Mouse (Mus musculus): ENCODE measurements around the gene Col18a1. TPM values are rescaled to one million over a fixed set of nuclear protein-coding genes. Genes with fewer than 3 reads are reported as not detected.
A peak's percentile ranks its signal among the peaks of the same experiment; 100 is the strongest.

The Col18a1 gene
- polyA plus RNA-seq, 1 experiment from 2014 or later: 33.6 TPM

DNA sequence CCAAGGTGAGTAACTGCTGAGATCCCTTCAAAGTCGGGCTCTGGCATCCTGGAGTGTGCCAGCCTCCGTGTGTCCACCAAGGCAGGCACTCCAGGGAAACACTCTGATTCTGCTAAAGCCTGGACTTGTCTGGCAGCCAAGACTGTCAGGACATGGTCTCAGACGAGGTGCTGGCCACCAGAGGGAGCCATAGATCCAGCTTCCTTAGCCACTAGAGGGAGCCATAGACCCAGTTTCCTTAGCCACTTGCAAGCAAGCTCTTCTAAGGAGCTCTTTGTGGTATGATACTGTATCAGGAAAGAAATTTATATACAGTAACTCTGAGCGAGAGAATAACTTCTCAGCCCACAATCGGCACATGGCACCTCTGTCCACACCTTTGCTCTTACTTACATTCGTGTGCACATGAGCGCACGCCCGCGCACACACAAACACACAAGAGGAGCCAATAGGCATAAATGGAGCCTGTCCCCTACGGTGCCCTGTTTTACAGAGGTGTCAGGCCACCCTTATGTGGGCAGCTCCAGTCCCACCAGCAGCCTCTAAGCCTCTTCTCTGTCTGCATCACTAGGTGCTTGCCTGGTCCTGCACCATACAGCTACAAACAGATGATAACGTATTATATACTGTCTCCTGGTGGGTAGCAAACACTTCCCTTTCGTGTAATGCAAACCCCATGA is 35.6 kb downstream of the Col18a1 start:
- WGBS: 40% methylated on average over 13 of the region's 13 CpGs
- Histone ChIP-seq H3K27ac (no peak overlapping the region), H3K4me3 (no peak overlapping the region), H3K36me3 (replicated peaks) (no peaks in the 10 kb centered on the region), H3K4me1 (peaks cover 16% of the 10 kb centered on the region; the same call in 1 of the 2 replicates), H3K27me3 (replicated peaks) (no peaks in the 10 kb centered on the region), H3K4me2 (no peak overlapping the region), H3K9me3 (no peaks in the 10 kb centered on the region), H3K9ac (no peak overlapping the region)
- peak; percentile 86 for ATAC-seq (replicated peaks)

DNA sequence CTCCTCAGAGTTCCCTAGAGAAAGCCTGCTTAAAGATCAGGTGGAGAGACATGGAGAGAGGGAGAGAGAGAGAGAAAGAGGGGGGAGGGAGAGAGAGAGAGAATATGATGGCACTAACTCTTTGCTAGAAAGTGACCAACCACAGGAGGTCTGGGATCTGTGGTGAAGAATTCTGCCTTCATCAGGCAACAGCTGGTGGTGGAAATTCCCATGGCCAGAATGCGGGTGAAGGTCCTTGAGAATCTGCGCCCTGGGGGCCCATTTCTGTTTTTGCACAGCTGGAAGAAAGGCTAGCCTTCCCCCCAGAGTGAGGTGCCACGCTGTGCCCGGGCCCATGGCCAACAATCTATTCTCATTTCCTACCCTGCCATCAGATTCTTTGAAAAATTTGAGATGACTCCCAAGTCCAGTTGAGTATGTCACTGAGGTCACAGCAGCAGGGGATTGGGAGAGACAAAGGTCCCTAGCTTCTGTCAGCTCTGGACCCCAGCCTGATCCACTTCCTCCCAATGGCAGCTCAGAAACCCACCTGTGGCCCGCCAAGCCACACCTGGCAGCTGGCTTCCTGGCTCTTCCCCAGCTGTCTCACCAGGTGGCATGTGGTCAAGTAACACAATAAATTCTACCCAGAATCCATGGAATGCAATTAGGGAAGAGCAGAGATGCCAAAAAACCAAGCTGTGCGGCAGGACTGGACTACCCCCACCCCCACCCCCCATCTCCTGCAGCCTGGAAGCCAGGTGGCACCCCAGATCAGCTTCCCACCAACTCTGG is 36.5 kb downstream of the Col18a1 start:
- Histone ChIP-seq H3K4me1 (peaks cover 16% of the 10 kb centered on the region; the same call in 1 of the 2 replicates), H3K9me3 (no peaks in the 10 kb centered on the region), H3K4me3 (no peak overlapping the region), H3K9ac (no peak overlapping the region), H3K36me3 (replicated peaks) (no peaks in the 10 kb centered on the region), H3K4me2 (no peak overlapping the region), H3K27me3 (replicated peaks) (no peaks in the 10 kb centered on the region), H3K27ac (no peak overlapping the region)
- WGBS: 76% methylated on average over 6 of the region's 6 CpGs
- no peak for ATAC-seq (replicated peaks)

GRCm38 (mm10) chr10:77127926-77128325 is 38.4 kb downstream of the Col18a1 start:
- Histone ChIP-seq H3K4me1 (peaks cover 19% of the 10 kb centered on the region; the same call in 1 of the 2 replicates), H3K36me3 (replicated peaks) (no peaks in the 10 kb centered on the region), H3K27ac (no peak overlapping the region), H3K9ac (no peak overlapping the region), H3K9me3 (no peaks in the 10 kb centered on the region), H3K27me3 (replicated peaks) (no peaks in the 10 kb centered on the region), H3K4me3 (no peak overlapping the region), H3K4me2 (no peak overlapping the region)
- 85% methylated on average over 2 of the region's 2 CpGs for WGBS
- ATAC-seq (replicated peaks): no peak

GRCm38 (mm10) chr10:77126590-77126989 is 39.8 kb downstream of the Col18a1 start:
- no peak overlapping the region for H3K9ac ChIP-seq
- WGBS: 87% methylated on average over 2 of the region's 2 CpGs
- ATAC-seq (replicated peaks): no peak

GRCm38 (mm10) chr10:77125078-77125731 is 41.1 kb downstream of the Col18a1 start:
- H3K4me3 ChIP-seq: no peak overlapping the region
- WGBS: 87% methylated on average over 18 of the region's 18 CpGs
- no peak overlapping the region for H3K27ac ChIP-seq
- ATAC-seq (replicated peaks): no peak
- H3K27me3 ChIP-seq (replicated peaks): no peaks in the 10 kb centered on the region
- peaks cover 7% of the 10 kb centered on the region; the same call in 1 of the 2 replicates for H3K4me1 ChIP-seq
- no peaks in the 10 kb centered on the region for H3K9me3 ChIP-seq
- H3K9ac ChIP-seq: no peak overlapping the region
- no peaks in the 10 kb centered on the region for H3K36me3 ChIP-seq (replicated peaks)
- no peak overlapping the region for H3K4me2 ChIP-seq

More at GRCm38 (mm10) chr10:77126590-77126989, 39.8 kb downstream of the Col18a1 start:
- H3K4me3 ChIP-seq: no peak overlapping the region
- no peaks in the 10 kb centered on the region for H3K36me3 ChIP-seq (replicated peaks)
- no peaks in the 10 kb centered on the region for H3K27me3 ChIP-seq (replicated peaks)
- H3K4me1 ChIP-seq: peaks cover 14% of the 10 kb centered on the region; the same call in 1 of the 2 replicates
- H3K4me2 ChIP-seq: no peak overlapping the region
- H3K27ac ChIP-seq: no peak overlapping the region
- H3K9me3 ChIP-seq: no peaks in the 10 kb centered on the region

GRCm38 (mm10) chr10:77123953-77124352 is 42.4 kb downstream of the Col18a1 start:
- WGBS: 54% methylated on average over 8 of the region's 8 CpGs
- H3K4me2 ChIP-seq: no peak overlapping the region
- H3K36me3 ChIP-seq (replicated peaks): no peaks in the 10 kb centered on the region
- H3K4me3 ChIP-seq: no peak overlapping the region
- 0 out of 2 replicates have a peak, but pooled peaks cover 3% of the 10 kb centered on the region for H3K4me1 ChIP-seq
- H3K27ac ChIP-seq: no peak overlapping the region
- H3K9me3 ChIP-seq: no peaks in the 10 kb centered on the region
- no peak for ATAC-seq (replicated peaks)
- H3K27me3 ChIP-seq (replicated peaks): no peaks in the 10 kb centered on the region
- no peak overlapping the region for H3K9ac ChIP-seq

DNA sequence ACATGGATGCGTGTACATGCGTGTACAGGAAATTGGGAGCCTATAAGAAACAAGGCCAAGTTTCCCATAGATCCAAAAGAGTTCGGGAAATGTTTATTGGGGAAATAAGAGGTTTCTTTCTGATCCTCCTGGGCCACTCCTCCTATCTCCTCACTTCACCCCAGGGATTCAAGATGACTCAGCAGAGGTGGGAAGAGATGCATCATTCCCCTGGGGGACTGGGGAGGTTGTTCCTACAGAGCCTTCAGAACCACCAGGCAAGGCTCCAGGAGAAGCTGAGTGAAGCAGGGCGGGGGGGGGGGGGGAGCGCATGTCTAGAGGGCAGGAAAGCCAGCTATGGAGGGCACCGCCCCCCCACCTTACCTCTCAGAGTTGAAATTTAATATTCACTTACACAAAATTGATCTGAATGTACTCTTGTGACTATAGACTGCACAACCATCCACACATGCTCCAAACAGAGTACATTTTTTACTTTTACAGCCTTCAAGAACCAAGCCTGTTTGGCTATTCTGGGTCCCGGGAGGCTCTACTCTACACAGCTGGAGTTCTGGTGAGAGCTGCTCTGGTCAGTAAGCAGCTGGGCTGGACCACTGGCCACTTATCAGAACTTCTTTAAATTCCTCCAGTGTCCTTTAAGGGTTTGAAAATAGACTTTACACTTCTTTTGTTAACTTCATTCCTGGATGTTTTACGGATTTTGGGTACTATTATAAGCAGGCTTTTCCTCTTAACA is 44.9 kb downstream of the Col18a1 start:
- no peak overlapping the region for H3K27ac ChIP-seq
- no peaks in the 10 kb centered on the region for H3K27me3 ChIP-seq (replicated peaks)
- no peak overlapping the region for H3K4me2 ChIP-seq
- 94% methylated on average over 8 of the region's 8 CpGs for WGBS
- no peak overlapping the region for H3K9ac ChIP-seq
- no peaks in the 10 kb centered on the region for H3K36me3 ChIP-seq (replicated peaks)
- H3K4me3 ChIP-seq: no peak overlapping the region
- no peaks in the 10 kb centered on the region for H3K9me3 ChIP-seq
- peaks cover 8% of the 10 kb centered on the region; the same call in 1 of the 2 replicates for H3K4me1 ChIP-seq
- no peak for ATAC-seq (replicated peaks)

DNA sequence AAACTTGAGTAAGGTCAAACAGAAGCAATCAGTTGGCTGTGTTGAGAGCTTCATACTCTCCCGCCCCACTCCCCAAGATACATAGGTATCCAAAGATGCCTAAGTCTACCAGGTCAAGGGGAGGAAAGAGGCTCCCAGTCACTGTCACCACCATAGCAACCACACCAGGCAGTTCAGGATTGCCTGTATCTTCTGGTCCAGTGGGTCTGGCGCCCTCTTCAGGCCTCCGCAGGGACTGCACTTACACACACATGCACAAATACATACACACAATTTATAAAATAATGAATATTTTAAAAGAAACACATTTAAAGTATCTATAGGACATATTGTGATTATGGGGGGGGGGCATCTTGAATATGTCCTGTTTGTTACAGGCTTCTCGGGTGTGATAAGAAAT is 45.8 kb downstream of the Col18a1 start:
- no peak overlapping the region for H3K9ac ChIP-seq
- no peak overlapping the region for H3K27ac ChIP-seq
- 85% methylated on average over 4 of the region's 4 CpGs for WGBS
- H3K36me3 ChIP-seq (replicated peaks): no peaks in the 10 kb centered on the region
- peaks cover 8% of the 10 kb centered on the region; the same call in 1 of the 2 replicates for H3K4me1 ChIP-seq
- H3K4me2 ChIP-seq: no peak overlapping the region
- H3K4me3 ChIP-seq: no peak overlapping the region
- no peaks in the 10 kb centered on the region for H3K27me3 ChIP-seq (replicated peaks)
- H3K9me3 ChIP-seq: no peaks in the 10 kb centered on the region
- no peak for ATAC-seq (replicated peaks)

DNA sequence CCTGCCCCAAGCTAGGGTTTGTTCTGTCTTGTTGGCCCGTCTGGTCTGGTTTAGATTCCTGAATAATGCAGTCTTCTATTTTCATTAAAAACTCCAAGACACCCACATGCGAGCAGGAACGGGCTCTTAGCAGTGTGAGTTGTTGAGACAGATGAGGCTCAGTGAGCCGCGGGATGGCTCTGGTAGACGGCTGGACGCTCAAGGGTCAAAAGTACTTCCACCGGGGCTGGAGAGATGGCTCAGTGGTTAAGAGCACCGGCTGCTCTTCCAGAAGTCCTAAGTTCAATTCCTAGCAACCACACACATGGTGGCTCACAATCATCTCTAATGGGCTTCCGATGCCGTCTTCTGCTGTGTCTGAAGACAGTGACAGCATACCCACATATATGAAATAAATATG is 46.9 kb downstream of the Col18a1 start:
- Histone ChIP-seq H3K9ac (no peak overlapping the region), H3K4me1 (peaks cover 8% of the 10 kb centered on the region; the same call in 1 of the 2 replicates), H3K4me2 (no peak overlapping the region), H3K4me3 (no peak overlapping the region), H3K27me3 (replicated peaks) (no peaks in the 10 kb centered on the region), H3K36me3 (replicated peaks) (no peaks in the 10 kb centered on the region), H3K9me3 (no peaks in the 10 kb centered on the region), H3K27ac (no peak overlapping the region)
- ATAC-seq (replicated peaks): no peak
- WGBS: 90% methylated on average over 11 of the region's 11 CpGs

DNA sequence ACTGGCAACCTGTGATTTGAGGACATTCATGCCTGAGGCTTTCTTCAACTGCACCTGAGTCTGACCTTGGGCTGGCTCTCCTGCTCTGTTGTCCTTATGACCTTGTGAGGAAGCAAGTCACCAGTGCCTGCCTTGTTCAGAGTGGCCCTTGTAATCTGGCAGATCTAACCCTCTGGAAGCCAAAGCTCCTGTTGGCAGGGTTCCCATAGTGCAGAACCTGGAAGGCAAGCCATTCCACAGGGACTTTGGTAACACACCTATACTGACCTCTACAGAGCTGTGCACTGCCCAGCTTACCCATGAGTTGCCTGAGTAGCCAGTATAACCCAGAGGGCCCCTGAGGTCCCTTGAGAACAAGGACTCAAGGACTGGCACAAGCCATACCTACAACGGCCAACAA is 48.0 kb downstream of the Col18a1 start:
- Histone ChIP-seq H3K27ac (no peak overlapping the region), H3K9me3 (no peaks in the 10 kb centered on the region), H3K36me3 (replicated peaks) (no peaks in the 10 kb centered on the region), H3K27me3 (replicated peaks) (no peaks in the 10 kb centered on the region), H3K9ac (no peak overlapping the region), H3K4me1 (peaks cover 4% of the 10 kb centered on the region; the same call in 1 of the 2 replicates), H3K4me2 (no peak overlapping the region), H3K4me3 (no peak overlapping the region)
- WGBS: 85% methylated on average over 1 of the region's 1 CpGs
- ATAC-seq (replicated peaks): no peak

DNA sequence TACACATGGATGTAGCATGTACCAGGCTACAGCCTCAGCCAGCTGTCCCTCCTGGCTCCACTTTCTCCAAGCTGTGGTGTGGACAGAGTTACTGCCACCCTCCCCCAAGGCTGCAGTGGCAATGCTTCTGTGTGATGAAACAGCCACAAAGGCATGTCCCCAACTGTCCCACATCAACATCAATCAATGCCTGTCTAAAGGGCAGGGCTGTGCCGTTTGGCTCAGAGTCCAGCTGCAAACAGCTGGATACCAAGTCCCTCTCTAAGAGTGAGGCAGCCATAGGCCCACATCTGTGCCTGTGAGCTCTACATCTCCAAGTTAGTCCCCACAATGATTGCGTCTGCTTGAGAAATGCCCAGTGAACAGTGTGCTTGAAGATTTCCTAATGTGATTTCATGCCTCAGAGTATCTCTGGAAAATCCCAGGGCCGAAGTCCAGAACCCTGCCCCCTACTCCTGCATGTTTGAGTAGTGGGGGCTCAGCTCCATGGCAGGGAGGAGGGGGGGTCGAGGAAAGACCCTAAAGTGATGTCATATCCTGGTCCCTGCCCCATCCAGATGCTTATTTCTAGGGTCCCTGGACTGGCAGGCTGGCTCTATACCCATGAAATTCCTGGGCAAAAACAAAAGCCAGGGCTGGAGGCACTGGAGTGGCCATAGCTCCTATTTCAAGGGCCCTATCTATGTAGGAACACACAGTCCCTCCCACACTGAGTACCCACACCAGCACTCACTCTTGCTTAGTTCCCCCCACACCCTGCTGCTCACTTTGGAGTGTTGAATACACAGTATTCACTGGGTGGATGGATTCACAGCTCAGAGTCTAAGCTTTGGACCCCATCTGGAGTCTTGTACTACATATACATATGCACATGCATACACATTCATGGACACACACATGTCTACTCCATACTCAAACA is 49.6 kb downstream of the Col18a1 start:
- H3K36me3 ChIP-seq (replicated peaks): no peaks in the 10 kb centered on the region
- H3K9me3 ChIP-seq: no peaks in the 10 kb centered on the region
- H3K27ac ChIP-seq: no peak overlapping the region
- H3K4me2 ChIP-seq: no peak overlapping the region
- ATAC-seq (replicated peaks): no peak; the same call in 1 of the 2 replicates
- no peaks in the 10 kb centered on the region for H3K27me3 ChIP-seq (replicated peaks)
- no peak overlapping the region for H3K4me3 ChIP-seq
- 32% methylated on average over 4 of the region's 4 CpGs for WGBS
- no peak overlapping the region for H3K9ac ChIP-seq
- peaks cover 4% of the 10 kb centered on the region; the same call in 1 of the 2 replicates for H3K4me1 ChIP-seq

All from midbrain, embryonic 15.5 days (tissue).